9 mouse cellular contexts compared by ENCODE assay signal in the genomic region with DNA sequence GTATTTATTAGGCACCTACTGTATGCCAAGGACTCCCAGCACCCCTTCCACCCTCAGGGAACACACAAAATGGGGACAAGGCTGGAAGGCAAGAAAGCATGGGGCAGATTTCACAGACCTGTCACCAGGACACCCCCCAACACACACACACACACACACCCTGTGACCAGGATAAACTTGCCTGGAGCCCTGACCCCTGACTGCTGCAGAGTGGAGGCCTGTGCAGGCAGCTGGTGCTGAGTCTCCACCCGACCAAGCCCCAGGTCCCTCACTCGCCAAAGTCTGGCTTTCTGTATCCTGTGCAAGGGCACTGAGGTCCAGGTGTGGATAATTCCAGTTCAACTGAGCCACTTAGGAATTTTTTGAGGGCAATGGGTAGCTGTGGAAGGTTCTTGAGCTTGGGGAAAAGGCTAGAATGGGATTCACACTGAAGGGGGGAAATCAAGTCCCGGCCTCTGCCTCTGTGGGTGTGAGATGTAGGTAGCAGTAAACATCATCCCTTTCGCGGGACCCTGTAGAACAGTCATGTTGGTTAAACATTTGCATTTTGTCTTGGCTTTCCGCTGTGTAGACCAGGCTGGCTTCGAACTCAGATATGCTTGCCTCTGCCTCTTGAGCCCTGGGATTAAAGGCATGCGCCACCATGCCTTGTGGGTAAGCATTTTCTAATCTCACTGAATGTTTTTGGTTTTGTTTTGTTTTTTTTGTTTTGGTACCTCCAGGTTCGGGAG. TPM values are rescaled to one million over a fixed set of nuclear protein-coding genes. Genes with fewer than 3 reads are reported as not detected.
DNase-seq lines count a peak whose midpoint lies in the region; ATAC-seq lines count a peak whose summit lies in the region.
"Had no signal": no experiment of that assay in that cellular context is flagged by ENCODE, and none has a peak within 500 bp of the region (broad histone marks: within the 10 kb centered on the region; RNA-seq: fewer than 3 reads in every experiment).

No protein-coding gene starts in this region.

- H3K27ac ChIP-seq in heart, embryonic 10.5 days, result peak overlapping the region; percentile 90
- peak overlapping the region; percentile 96 for H3K27ac ChIP-seq in lung, embryonic 16.5 days (ENCODE audit: low read length)
- H3K27ac ChIP-seq in hindbrain, embryonic 14.5 days, result peak overlapping the region; percentile 84
- peak overlapping the region; percentile 84 for H3K27ac ChIP-seq in midbrain, embryonic 16.5 days (ENCODE audit: low read length)
- H3K27ac ChIP-seq: liver, embryonic 14.5 days had no signal

- peak overlapping the region; percentile 0 for H3K9ac ChIP-seq in lung, embryonic 16.5 days (ENCODE audit: low read length)
- no peak overlapping the region for H3K9ac ChIP-seq in hindbrain, embryonic 14.5 days
- no peak overlapping the region for H3K9ac ChIP-seq in midbrain, embryonic 16.5 days (ENCODE audit: low read depth, low read length)

- peaks cover 76% of the 10 kb centered on the region for H3K4me1 ChIP-seq in heart, embryonic 10.5 days
- H3K4me1 ChIP-seq in lung, embryonic 16.5 days (replicated peaks; ENCODE audit: control insufficient read depth, insufficient read depth, low read length), result peaks cover 66% of the 10 kb centered on the region
- peaks cover 39% of the 10 kb centered on the region for H3K4me1 ChIP-seq in hindbrain, embryonic 14.5 days (replicated peaks; ENCODE audit: control insufficient read depth, insufficient read depth, low read length)
- H3K4me1 ChIP-seq in midbrain, embryonic 16.5 days (ENCODE audit: control insufficient read depth, insufficient read depth, low read length), result peaks cover 30% of the 10 kb centered on the region

- no peak overlapping the region for H3K4me3 ChIP-seq in heart, embryonic 10.5 days
- H3K4me3 ChIP-seq in lung, embryonic 16.5 days (ENCODE audit: low read length), result no peak overlapping the region
- no peak overlapping the region for H3K4me3 ChIP-seq in hindbrain, embryonic 14.5 days (replicated peaks; ENCODE audit: low read length)
- no peak overlapping the region for H3K4me3 ChIP-seq in midbrain, embryonic 16.5 days (ENCODE audit: low read depth, low read length)

- no peaks in the 10 kb centered on the region for H3K9me3 ChIP-seq in heart, embryonic 10.5 days
- no peaks in the 10 kb centered on the region for H3K9me3 ChIP-seq in lung, embryonic 16.5 days (ENCODE audit: control insufficient read depth, low read length)
- no peaks in the 10 kb centered on the region for H3K9me3 ChIP-seq in hindbrain, embryonic 14.5 days (ENCODE audit: control insufficient read depth, low read length)
- H3K9me3 ChIP-seq in midbrain, embryonic 16.5 days (replicated peaks; ENCODE audit: control insufficient read depth, low read length, poor library complexity, severe bottlenecking), result no peaks in the 10 kb centered on the region

- peaks cover 54% of the 10 kb centered on the region for H3K27me3 ChIP-seq in heart, embryonic 10.5 days (ENCODE audit: insufficient read depth, poor library complexity, severe bottlenecking)
- H3K27me3 ChIP-seq in lung, embryonic 16.5 days (ENCODE audit: control insufficient read depth, insufficient read depth, low read depth, low read length), result no peaks in the 10 kb centered on the region
- H3K27me3 ChIP-seq in hindbrain, embryonic 14.5 days (ENCODE audit: control insufficient read depth, insufficient read depth, low read length), result peaks cover 60% of the 10 kb centered on the region
- H3K27me3 ChIP-seq in midbrain, embryonic 16.5 days (ENCODE audit: control insufficient read depth, insufficient read depth, low read depth, low read length), result peaks cover 20% of the 10 kb centered on the region

- H3K4me2 ChIP-seq in lung, embryonic 16.5 days (ENCODE audit: low read depth, low read length), result no peak overlapping the region
- peak overlapping the region; percentile 63; the same call in 1 of the 2 replicates for H3K4me2 ChIP-seq in hindbrain, embryonic 14.5 days (replicated peaks)
- no peak overlapping the region for H3K4me2 ChIP-seq in midbrain, embryonic 16.5 days (ENCODE audit: low read length)

- 52% methylated on average over 9 of the region's 9 CpGs for whole genome bisulfite sequencing in heart, embryonic 10.5 days
- 54% methylated on average over 9 of the region's 9 CpGs for WGBS in lung, embryonic 16.5 days
- WGBS in hindbrain, embryonic 14.5 days, result 46% methylated on average over 9 of the region's 9 CpGs
- WGBS in midbrain, embryonic 16.5 days, result 35% methylated on average over 9 of the region's 9 CpGs

- H3K36me3 ChIP-seq in heart, embryonic 10.5 days, result peaks cover 25% of the 10 kb centered on the region
- H3K36me3 ChIP-seq in lung, embryonic 16.5 days (ENCODE audit: control insufficient read depth, insufficient read depth, low read length), result peaks cover 22% of the 10 kb centered on the region
- peaks cover 29% of the 10 kb centered on the region for H3K36me3 ChIP-seq in hindbrain, embryonic 14.5 days (replicated peaks; ENCODE audit: control insufficient read depth, insufficient read depth)
- H3K36me3 ChIP-seq in midbrain, embryonic 16.5 days (ENCODE audit: control insufficient read depth, insufficient read depth, low read length), result peaks cover 13% of the 10 kb centered on the region; the same call in 1 of the 2 replicates

- ATAC-seq in lung, embryonic 16.5 days (ENCODE audit: low read depth), result no peak
- no peak for ATAC-seq in hindbrain, embryonic 14.5 days (ENCODE audit: low FRiP score)
- no peak for ATAC-seq in midbrain, embryonic 16.5 days

- DNase-seq in heart, embryonic 10.5 days (ENCODE audit: low spot score), result no peak
- no peak for DNase-seq in heart, postnatal 4 days
- DNase-seq in lung, postnatal 36 days, result no peak
- no peak for DNase-seq in hindbrain, embryonic 14.5 days (ENCODE audit: low spot score)
- no peak for DNase-seq in layer of hippocampus, adult 8-10 months (ENCODE audit: low spot score in 2 of 2)
- no peak for DNase-seq in frontal cortex, postnatal 14 days (ENCODE audit: low spot score in 2 of 2)

RNA-seq across cellular contexts. Expression of gene Tle2, which starts 4.7 kb away (rescaled TPM):
- polyA plus RNA-seq in heart, embryonic 10.5 days (2016; fragmentation: Nextera tagmentation; extraction: Ambion mirVana), result 17.4 and 18.3 TPM in 2 replicates
- 10 to 100 TPM; 15.3 to 17.1 TPM for total RNA-seq in heart, postnatal 4 days (2021)
- polyA plus RNA-seq in lung, embryonic 16.5 days (2015; fragmentation: Nextera tagmentation; extraction: Ambion mirVana), result 51.2 and 53.3 TPM in 2 replicates
- polyA plus RNA-seq in hindbrain, embryonic 14.5 days (2014; fragmentation: Nextera tagmentation; extraction: Ambion mirVana), result 24.5 and 29.7 TPM in 2 replicates
- 39.0 and 54.8 TPM in 2 replicates for polyA plus RNA-seq in midbrain, embryonic 16.5 days (2015; fragmentation: Nextera tagmentation; extraction: Ambion mirVana)
- total RNA-seq in layer of hippocampus, adult 8-10 months (2022), result 10 to 100 TPM; 34.5 to 59.9 (median 38.5) TPM

RNA-seq across cellular contexts. Expression of gene Aes, which starts 10.4 kb away (rescaled TPM):
- 467 and 523 TPM in 2 replicates for polyA plus RNA-seq in heart, embryonic 10.5 days (2016; fragmentation: Nextera tagmentation; extraction: Ambion mirVana)
- 100 to 1,000 TPM; 821 to 843 TPM for total RNA-seq in heart, postnatal 4 days (2021)
- 377 and 416 TPM in 2 replicates for polyA plus RNA-seq in lung, embryonic 16.5 days (2015; fragmentation: Nextera tagmentation; extraction: Ambion mirVana)
- polyA plus RNA-seq in hindbrain, embryonic 14.5 days (2014; fragmentation: Nextera tagmentation; extraction: Ambion mirVana), result 524 and 550 TPM in 2 replicates
- 700 and 706 TPM in 2 replicates for polyA plus RNA-seq in midbrain, embryonic 16.5 days (2015; fragmentation: Nextera tagmentation; extraction: Ambion mirVana)
- 100 to 1,000 TPM; 659 to 695 (median 670) TPM for total RNA-seq in layer of hippocampus, adult 8-10 months (2022)

RNA-seq across cellular contexts. Expression of gene Gna11, which starts 24.7 kb away (rescaled TPM):
- polyA plus RNA-seq in heart, embryonic 10.5 days (2016; fragmentation: Nextera tagmentation; extraction: Ambion mirVana), result 73.2 and 79.1 TPM in 2 replicates
- total RNA-seq in heart, postnatal 4 days (2021), result 10 to 100 TPM; 58.5 to 62.7 TPM
- polyA plus RNA-seq in lung, embryonic 16.5 days (2015; fragmentation: Nextera tagmentation; extraction: Ambion mirVana), result 68.7 and 70.9 TPM in 2 replicates
- 87.5 and 95.5 TPM in 2 replicates for polyA plus RNA-seq in hindbrain, embryonic 14.5 days (2014; fragmentation: Nextera tagmentation; extraction: Ambion mirVana)
- polyA plus RNA-seq in midbrain, embryonic 16.5 days (2015; fragmentation: Nextera tagmentation; extraction: Ambion mirVana), result 89.7 and 90.2 TPM in 2 replicates
- 100 to 1,000 TPM; 106 to 120 (median 114) TPM for total RNA-seq in layer of hippocampus, adult 8-10 months (2022)

RNA-seq across cellular contexts. Expression of gene Tle6, which starts 31.2 kb away (rescaled TPM):
- polyA plus RNA-seq in heart, embryonic 10.5 days (2016; fragmentation: Nextera tagmentation; extraction: Ambion mirVana), result 29.0 and 33.9 TPM in 2 replicates
- 10 to 100 TPM in 1 of 2 experiments, 1 to 10 TPM in 1; 7.2 to 10.6 TPM for total RNA-seq in heart, postnatal 4 days (2021)
- 30.1 and 33.8 TPM in 2 replicates for polyA plus RNA-seq in lung, embryonic 16.5 days (2015; fragmentation: Nextera tagmentation; extraction: Ambion mirVana)
- 4.2 and 4.8 TPM in 2 replicates for polyA plus RNA-seq in hindbrain, embryonic 14.5 days (2014; fragmentation: Nextera tagmentation; extraction: Ambion mirVana)
- polyA plus RNA-seq in midbrain, embryonic 16.5 days (2015; fragmentation: Nextera tagmentation; extraction: Ambion mirVana), result 4.3 and 5.2 TPM in 2 replicates
- total RNA-seq in layer of hippocampus, adult 8-10 months (2022), result 1 to 10 TPM; 5.0 to 7.3 (median 5.9) TPM

RNA-seq across cellular contexts. Expression of gene BC025920, which starts 36.4 kb away (rescaled TPM):
- polyA plus RNA-seq in heart, embryonic 10.5 days (2016; fragmentation: Nextera tagmentation; extraction: Ambion mirVana), result 0.95 and 1.4 TPM in 2 replicates
- 1 to 10 TPM; 1.2 to 1.3 TPM for total RNA-seq in heart, postnatal 4 days (2021)
- polyA plus RNA-seq in lung, embryonic 16.5 days (2015; fragmentation: Nextera tagmentation; extraction: Ambion mirVana), result 0.24 and 0.98 TPM in 2 replicates
- polyA plus RNA-seq in hindbrain, embryonic 14.5 days (2014; fragmentation: Nextera tagmentation; extraction: Ambion mirVana), result 0.90 and 1.1 TPM in 2 replicates
- polyA plus RNA-seq in midbrain, embryonic 16.5 days (2015; fragmentation: Nextera tagmentation; extraction: Ambion mirVana), result 1.9 and 2.0 TPM in 2 replicates
- 1 to 10 TPM; 3.3 to 3.9 (median 3.7) TPM for total RNA-seq in layer of hippocampus, adult 8-10 months (2022)
